30 mouse cellular contexts compared by ENCODE assay signal in the genomic region with DNA sequence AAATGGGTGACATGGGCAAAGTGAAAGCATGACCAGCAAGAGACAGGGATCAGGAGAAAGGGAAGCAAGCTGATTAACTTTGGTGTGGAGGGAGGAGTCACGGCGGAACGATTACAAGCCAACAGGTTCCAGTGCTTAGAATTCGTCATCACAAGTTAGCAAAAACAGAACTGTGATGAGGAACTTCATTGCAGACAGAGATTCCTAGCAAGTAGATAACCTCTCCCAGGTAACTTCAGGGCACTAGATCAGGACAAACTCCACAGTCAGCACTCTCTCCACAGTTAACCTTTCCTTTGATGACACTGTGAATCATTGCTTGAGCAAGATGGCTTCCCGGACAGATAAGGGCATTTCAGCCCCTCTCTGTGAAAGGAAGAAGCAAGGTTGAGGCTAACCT. TPM values are rescaled to one million over a fixed set of nuclear protein-coding genes. Genes with fewer than 3 reads are reported as not detected.
"Had no signal": no experiment of that assay in that cellular context is flagged by ENCODE, and none has a peak within 500 bp of the region (broad histone marks: within the 10 kb centered on the region; RNA-seq: fewer than 3 reads in every experiment).

No protein-coding gene starts in this region.

- H3K9ac ChIP-seq: limb, embryonic 13.5 days; liver, embryonic 15.5 days; lung, embryonic 15.5 days; midbrain, embryonic 13.5 days; neural tube, embryonic 13.5 days had no signal

- H3K36me3 ChIP-seq: limb, embryonic 10.5 days; limb, embryonic 13.5 days; liver, embryonic 15.5 days; lung, embryonic 15.5 days; midbrain, embryonic 10.5 days; midbrain, embryonic 13.5 days; neural tube, embryonic 13.5 days had no signal

- H3K27me3 ChIP-seq: limb, embryonic 13.5 days; liver, embryonic 15.5 days; lung, embryonic 15.5 days; midbrain, embryonic 13.5 days; neural tube, embryonic 13.5 days had no signal

- H3K4me1 ChIP-seq: liver, embryonic 15.5 days; lung, embryonic 15.5 days; megakaryocyte, embryonic 14.5 days; midbrain, embryonic 10.5 days; midbrain, embryonic 13.5 days; neural tube, embryonic 13.5 days had no signal

- H3K9me3 ChIP-seq: limb, embryonic 10.5 days; limb, embryonic 13.5 days; liver, embryonic 15.5 days; lung, embryonic 15.5 days; megakaryocyte, embryonic 14.5 days; midbrain, embryonic 10.5 days; midbrain, embryonic 13.5 days; neural tube, embryonic 13.5 days had no signal

- DNase-seq: kidney, adult 18-20 months; kidney, adult 9 months; kidney, postnatal 14 days; kidney, postnatal 4 days; layer of hippocampus, adult 9-11 months; lung, adult 18-20 months; lung, postnatal 10 days; lung, postnatal 36 days; thymus, adult 2 months; thymus, postnatal 14 days; thymus, postnatal 4 days had no signal

- H3K27ac ChIP-seq: layer of hippocampus, adult 2 months; limb, embryonic 10.5 days; limb, embryonic 13.5 days; liver, embryonic 15.5 days; lung, embryonic 15.5 days; midbrain, embryonic 10.5 days; midbrain, embryonic 13.5 days; neural tube, embryonic 13.5 days; stomach, postnatal 0 days had no signal

- ATAC-seq: midbrain, embryonic 13.5 days; midbrain, embryonic 16.5 days had no signal

- H3K4me3 ChIP-seq: layer of hippocampus, adult 2 months; limb, embryonic 10.5 days; limb, embryonic 13.5 days; liver, embryonic 15.5 days; lung, embryonic 15.5 days; megakaryocyte, embryonic 14.5 days; midbrain, embryonic 10.5 days; midbrain, embryonic 13.5 days; myocyte; neural tube, embryonic 13.5 days had no signal

- H3K4me2 ChIP-seq: limb, embryonic 13.5 days; liver, embryonic 11.5 days; liver, embryonic 15.5 days; lung, embryonic 15.5 days; midbrain, embryonic 13.5 days; neural tube, embryonic 13.5 days had no signal

RNA-seq across cellular contexts. Expression of a gene that starts 17.5 kb away (rescaled TPM):
- total RNA-seq: layer of hippocampus, adult 2 months; layer of hippocampus, postnatal 25 days; left cerebral cortex, adult 8-10 months; left cerebral cortex, postnatal 25 days; monocyte, adult 5-6 weeks; neutrophil, adult 5-6 weeks had no signal
- polyA plus RNA-seq: stomach, embryonic 14.5 days had no signal
